Mouse (Mus musculus): ENCODE data around the gene Bbox1.

Gene Bbox1

GRCm38 (mm10) chr2:110314509-110315155 lies at the start of gene Bbox1:
Gene Bbox1 (minus strand): TSS chr2:110314560.
- no peak for DNase-seq

- DNase-seq, result no peak
These were observed 49.5 kb upstream of the Bbox1 start for GRCm38 (mm10) chr2:110363855-110364254.

- DNase-seq, result peak; percentile 75
These were observed 48.3 kb upstream of the Bbox1 start, which contains the start of gene Fibin for GRCm38 (mm10) chr2:110362432-110363283. Gene Fibin (minus strand): TSS chr2:110363183.

- DNase-seq, result no peak
These were observed 39.1 kb upstream of the Bbox1 start for GRCm38 (mm10) chr2:110353302-110353970.

GRCm38 (mm10) chr2:110351843-110352251 lies 37.5 kb upstream of the Bbox1 start:
- no peak for DNase-seq

- no peak for DNase-seq
These were observed 37.0 kb upstream of the Bbox1 start for GRCm38 (mm10) chr2:110351406-110351805.

- no peak for DNase-seq
These were observed 14.6 kb upstream of the Bbox1 start for GRCm38 (mm10) chr2:110328953-110329352.

- no peak for DNase-seq
These were observed 5.6 kb upstream of the Bbox1 start for GRCm38 (mm10) chr2:110319949-110320348.

GRCm38 (mm10) chr2:110319266-110319665 lies 4.9 kb upstream of the Bbox1 start:
- no peak for DNase-seq

GRCm38 (mm10) chr2:110318719-110319118 lies 4.4 kb upstream of the Bbox1 start:
- DNase-seq, result no peak

- no peak for DNase-seq
These were observed 1.9 kb upstream of the Bbox1 start for GRCm38 (mm10) chr2:110316116-110316883.

- DNase-seq, result no peak
These were observed 286 bp downstream of the Bbox1 start for GRCm38 (mm10) chr2:110314074-110314473.

GRCm38 (mm10) chr2:110313305-110313824 lies 995 bp downstream of the Bbox1 start:
- DNase-seq, result no peak

- no peak for DNase-seq
These were observed 8.7 kb downstream of the Bbox1 start for GRCm38 (mm10) chr2:110305358-110306283.

- no peak for DNase-seq
These were observed 12.1 kb downstream of the Bbox1 start for GRCm38 (mm10) chr2:110302261-110302660.

GRCm38 (mm10) chr2:110301314-110301713 lies 13.0 kb downstream of the Bbox1 start:
- peak; percentile 24 for DNase-seq

- DNase-seq, result no peak
These were observed 19.4 kb downstream of the Bbox1 start for GRCm38 (mm10) chr2:110294927-110295326.

GRCm38 (mm10) chr2:110287959-110288358 lies 26.4 kb downstream of the Bbox1 start:
- no peak for DNase-seq

- no peak for DNase-seq
These were observed 28.4 kb downstream of the Bbox1 start for GRCm38 (mm10) chr2:110285829-110286504.

GRCm38 (mm10) chr2:110275424-110275823 lies 38.9 kb downstream of the Bbox1 start:
- no peak for DNase-seq

GRCm38 (mm10) chr2:110274160-110274559 lies 40.2 kb downstream of the Bbox1 start:
- DNase-seq, result no peak
